Mouse (Mus musculus): ENCODE measurements at regions not wholly inside any gene's neighbourhood (a gene's known extent, or its start where the extent isn't known, plus 50 kb on each side); places are given as distances from the start of the nearest gene placed in this dataset.
"Not testable (repeated sequence)": the region's sequence is repeated elsewhere in the genome, so short reads cannot be mapped to it uniquely, and the experiment has no call there.

DNA sequence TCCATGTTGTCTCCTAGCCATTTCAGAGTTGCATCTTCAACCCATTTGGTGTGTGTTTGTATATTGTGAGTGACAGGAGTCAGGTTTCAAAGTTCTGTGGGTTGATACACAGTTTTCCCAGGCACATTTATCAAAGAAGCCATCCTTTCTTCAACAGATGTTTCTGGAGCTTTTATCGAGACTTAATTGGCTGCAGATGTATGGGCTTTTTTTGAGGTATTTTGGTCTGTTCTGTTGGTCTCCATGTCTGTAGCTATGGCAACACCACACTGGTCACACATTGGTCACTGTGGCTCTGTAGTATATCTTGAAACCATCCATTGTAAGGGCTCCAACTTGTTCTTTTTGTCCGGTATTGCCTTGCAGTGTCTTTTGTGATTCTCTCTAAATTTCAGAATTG lies 565.1 kb upstream of the Arid1b start:
- DNase-seq = no peak

DNA sequence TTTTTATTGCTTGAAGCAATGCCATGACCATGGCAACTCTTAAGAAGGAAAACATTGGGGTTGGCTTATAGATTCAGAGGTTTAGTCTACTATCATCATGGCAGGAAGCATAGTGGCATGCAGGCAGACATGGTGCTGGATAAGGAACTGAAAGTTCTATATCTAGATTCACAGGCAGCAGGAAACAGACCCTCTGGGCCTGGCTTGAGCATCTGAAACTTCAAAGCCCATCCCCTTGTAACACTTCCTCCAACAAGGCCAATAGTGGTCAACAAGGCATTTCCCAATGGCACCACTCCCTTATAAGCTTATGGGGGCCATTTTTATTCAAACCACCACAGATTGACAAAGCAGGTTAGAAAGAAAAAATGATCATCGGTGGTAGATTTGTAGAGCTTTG lies 548.5 kb upstream of the Arid1b start:
- no peak for DNase-seq

DNA sequence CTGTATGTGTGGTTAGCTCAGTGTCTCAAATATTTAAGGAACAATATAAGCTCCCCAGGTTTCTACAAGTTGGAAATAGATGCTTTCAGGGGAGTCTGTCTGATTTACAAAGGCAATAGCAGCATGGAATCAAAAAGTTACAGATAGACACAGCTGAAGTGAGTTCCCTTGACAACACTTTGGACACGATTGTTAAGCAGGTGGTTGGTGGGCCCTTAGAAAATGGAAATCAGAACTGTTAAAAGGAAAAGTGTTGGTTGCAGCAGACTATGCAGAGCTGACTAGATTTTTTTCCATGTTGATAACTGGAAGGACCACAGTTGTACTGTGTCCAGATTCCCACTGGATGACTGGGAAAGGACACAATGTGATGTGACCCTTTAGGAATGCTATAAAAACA lies 536.6 kb upstream of the Arid1b start:
- DNase-seq = no peak

DNA sequence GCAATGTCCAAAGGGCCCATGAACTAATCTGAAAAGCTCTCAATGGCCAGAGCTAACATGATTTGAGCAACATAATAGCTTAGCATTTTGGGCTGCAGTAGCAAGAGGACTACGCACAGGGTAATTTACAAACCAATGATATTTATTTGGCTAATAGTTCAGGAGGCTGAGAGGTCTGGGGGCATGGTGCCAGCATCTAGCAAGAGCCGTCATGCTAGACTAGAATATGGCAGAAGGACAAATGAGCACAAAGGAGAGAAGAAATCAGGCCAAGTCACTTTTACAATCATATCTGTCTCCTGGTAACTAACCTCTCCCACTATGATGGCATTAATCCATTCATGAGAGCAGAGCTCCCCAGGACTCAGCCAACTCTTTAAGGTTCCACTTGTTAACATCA lies 532.6 kb upstream of the Arid1b start:
- no peak for DNase-seq

DNA sequence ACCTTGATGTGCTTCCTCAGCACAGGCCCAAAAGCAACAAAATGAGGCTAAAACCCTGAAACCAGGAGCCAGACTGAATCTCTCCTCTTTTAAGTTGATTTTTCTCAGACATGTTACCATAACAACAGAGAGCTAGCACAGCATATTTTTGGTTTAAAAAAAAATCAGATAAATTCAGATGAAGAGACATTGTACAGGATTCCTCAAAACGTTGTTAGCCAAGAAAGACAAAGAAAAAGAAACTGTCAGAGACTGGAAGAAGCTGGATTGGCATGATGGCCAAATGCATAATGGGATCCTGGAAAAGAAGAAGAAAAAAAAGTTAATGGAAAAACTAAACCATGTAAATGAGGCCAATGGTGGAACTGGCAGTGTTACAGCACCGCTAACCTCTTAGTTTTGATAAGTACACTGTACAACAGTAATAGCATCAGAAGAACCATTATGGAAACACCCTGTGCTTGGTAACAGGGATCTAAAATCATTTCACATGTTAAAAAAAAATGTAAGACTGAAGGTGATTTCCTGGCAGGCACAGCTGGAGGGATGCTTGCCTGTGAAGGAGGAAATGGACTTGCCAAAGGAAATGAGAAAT lies 529.7 kb upstream of the Arid1b start:
- DNase-seq = no peak

DNA sequence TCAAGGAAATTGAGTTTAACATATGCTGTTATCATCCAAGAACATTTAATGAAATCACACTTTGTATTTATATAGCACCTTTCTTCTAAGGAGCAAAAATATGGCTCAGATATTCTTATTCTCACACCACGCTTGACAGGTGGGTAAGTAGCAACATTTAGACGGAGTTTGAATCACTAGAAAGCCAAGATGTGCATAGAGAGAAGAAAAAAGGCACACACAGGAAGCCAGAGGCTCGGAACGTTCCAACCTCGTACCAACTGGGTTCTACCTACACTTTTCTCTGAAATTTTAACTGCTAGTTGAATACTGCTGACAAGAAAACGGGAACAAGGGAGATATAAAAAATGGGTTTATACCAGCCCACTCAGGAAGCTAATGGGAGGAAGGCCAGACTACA lies 528.4 kb upstream of the Arid1b start:
- no peak for DNase-seq

DNA sequence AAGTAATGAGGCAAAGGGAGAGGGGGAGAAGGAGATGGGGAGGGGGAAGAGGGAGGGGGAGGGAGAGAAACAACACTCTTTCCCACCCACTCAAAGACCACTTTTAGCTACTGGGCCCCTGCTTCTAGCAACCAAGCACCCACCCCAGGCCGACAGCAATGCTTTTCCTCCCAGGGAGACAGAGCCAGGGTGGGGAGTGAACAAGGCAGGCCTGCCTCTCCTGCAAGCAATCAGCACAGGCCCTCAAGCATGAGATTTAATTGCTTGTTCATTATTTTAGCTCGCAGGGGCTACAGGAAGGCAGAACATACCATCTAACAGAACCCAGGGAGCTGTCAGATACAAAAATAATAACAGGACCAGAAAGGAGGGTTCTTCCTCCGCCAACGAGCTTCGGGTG lies 521.7 kb upstream of the Arid1b start:
- DNase-seq = no peak

DNA sequence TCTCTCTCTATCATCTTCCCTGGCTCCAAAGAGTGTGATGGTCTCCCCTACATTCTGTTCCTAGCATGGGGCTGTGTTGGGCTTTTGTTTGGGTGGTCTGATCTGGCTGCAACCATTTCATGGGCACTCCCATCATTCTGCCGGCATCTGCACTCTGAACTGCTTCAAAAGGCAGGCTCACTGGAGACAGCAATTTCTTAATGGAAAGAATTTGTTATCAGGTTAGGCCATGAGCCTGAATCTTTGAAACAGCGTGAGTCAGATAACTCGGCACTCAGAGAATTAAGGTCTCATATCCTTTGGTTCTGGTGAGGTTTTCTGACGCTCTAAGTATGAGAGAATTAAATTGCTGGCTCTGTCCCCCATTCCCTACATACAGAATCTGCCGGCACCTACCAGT lies 519.8 kb upstream of the Arid1b start:
- DNase-seq = no peak

DNA sequence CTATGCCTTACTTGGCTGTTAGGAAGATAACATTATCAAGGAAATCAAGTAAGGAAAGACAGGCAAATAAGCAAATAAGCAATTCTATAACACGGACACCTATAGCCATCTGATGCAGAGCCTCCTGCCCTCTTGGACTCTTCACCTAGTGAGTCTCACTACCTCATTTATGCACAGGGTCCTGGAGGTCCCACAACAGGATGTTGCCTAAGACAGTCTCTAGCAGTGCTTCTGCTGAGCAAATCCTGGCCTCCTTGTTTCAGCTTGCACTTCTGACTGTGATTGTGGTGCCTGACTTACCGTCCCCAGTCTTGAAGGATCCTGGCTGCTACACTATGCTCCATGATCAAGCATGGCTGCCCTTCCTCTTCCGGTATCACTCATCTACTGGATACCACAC lies 518.5 kb upstream of the Arid1b start:
- DNase-seq = no peak

DNA sequence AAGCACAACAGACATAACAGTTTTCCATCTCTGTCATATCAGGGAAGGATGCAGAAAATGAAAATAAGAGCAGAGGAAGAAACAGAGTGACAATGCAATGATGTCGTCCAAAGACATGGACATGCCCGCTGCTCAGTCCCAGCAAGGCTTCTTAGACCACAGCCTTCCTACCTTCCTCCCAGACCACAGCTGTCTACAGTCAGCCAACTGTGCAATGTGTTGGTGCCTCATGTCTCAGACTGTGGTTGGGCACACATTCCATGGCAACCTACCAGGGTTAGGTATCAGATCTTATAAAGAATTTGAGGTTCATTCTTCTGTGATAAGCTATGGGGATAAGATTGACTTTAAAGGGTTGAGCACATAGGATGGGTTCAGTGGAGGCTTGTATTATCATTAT lies 499.7 kb upstream of the Arid1b start:
- no peak for DNase-seq

DNA sequence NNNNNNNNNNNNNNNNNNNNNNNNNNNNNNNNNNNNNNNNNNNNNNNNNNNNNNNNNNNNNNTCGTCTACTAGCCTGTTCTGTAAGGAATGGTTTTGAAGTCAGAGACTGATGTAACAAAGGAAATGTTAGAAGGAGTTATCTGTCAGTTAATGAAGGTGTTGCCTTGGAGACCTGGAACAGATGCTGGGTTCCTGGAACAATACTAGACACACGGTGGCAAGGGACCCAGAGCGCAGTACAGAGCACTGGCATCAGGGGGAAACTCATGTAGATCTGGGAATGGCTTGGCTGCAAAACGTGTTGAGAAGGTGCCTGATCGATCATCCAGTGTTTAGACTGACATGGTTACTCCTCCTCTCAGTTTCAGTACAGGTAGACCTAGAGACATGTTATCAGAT lies 493.6 kb upstream of the Arid1b start:
- no peak for DNase-seq

DNA sequence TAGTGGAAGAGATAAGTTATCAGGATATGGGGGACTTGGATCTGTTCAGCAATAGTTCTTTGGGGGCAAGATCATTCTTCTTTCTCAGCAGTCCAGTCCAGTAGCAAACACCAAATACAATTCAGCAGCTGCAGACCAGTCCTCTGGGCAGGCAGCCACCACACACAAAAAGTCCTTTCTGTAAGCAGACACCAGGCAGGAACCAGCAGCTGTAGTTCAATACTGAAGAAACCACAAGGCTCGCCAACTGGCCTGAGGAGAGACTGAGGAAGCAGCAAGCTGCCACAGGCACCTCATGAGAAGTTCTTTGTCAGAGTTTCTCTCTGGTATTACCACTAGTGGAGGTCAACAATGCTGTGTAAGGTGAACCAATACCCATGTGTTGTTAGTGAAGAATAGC lies 493.1 kb upstream of the Arid1b start:
- DNase-seq = no peak

DNA sequence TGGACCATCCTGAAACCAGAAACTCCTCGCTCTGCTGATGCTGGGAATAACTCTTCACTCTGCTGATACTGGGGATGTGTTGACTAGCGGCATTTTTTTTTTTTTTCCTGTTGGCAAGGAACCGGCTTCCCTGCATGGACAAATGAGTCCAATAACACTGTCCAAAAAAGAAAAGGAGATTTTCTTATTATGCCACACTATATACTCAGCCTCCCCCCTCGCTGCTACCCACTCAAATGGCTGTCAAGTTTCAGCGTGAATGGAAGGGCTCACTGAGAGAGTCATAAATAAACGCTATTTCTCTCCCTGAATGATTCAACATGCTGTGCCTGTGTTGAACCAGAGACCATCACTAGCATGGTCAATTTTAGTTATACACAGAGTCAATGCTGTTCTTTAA lies 489.2 kb upstream of the Arid1b start:
- DNase-seq = no peak

DNA sequence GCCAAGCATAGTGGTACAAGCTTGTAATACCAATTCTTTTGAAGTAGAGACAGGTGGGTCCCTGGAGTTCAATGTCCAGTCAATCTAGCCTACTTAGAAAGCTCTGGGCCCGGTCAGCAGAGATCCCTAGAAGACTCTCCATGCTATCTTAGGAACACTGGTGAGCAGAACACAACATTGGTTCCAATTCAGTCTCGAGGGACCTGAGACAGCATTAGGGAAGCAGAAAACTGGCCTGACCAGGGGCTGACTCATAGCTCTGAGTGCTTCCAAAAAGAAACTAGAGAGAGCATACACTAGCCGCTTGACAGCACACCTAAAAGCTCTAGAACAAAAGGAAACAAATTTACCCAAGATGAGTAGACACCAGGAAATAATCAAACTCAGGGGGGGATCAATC lies 484.6 kb upstream of the Arid1b start:
- DNase-seq = no peak

DNA sequence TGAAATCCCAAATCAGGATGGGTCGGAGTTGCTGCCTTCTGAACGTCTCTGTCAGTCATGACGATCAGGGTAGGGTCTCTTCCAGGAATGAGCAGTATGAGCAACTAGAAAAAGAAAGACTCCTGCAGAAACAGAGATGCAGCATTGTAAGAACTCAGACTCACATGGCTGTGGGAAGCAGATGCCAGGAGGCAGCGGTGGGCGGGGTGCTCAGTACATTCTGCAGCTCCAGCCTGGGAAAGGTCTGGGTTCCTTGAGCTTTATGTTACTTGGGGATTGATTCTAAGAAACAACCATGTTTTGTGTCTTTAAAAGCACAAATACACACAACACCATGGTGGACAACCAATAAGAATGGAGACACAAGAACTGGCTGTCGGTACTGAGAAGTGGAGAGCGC lies 478.0 kb upstream of the Arid1b start:
- DNase-seq = no peak

DNA sequence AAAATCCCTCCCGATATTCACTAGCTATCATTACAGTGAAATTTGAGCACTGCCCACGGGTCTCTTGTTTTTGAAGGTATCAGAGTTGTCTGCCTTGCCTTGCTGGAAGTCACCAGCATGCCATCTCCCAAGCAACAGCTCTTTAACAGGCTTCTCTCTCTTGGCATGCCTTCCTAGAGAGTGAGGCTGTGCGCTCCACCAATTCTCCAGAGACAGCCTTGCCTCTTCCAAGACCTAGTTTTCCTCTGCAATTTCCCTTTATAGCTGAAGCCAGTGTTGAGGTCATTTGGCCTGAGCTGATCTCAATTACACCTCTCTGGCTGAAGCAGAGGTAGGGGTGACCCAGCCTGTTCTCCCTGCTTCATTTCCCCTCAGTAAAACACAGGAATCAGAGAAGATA lies 477.3 kb upstream of the Arid1b start:
- DNase-seq = no peak

DNA sequence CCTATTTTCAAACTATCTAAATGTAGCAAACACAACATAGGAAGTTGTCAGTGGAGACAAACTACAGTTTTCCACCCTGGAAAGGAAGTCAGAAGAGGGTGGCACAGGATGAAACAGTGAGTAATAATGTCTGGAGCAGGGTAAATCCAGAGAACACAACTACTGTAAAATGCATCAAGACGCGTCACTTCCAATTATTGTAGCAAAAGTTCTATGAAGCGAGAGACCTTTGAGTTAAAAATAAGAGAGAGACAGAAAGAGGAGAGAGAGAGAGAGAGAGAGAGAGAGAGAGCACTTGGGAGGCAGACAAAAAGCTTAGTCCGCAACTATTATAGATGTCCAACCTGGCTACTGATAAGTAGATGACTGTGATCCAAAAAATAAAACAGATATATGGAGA lies 473.1 kb upstream of the Arid1b start:
- DNase-seq = no peak

DNA sequence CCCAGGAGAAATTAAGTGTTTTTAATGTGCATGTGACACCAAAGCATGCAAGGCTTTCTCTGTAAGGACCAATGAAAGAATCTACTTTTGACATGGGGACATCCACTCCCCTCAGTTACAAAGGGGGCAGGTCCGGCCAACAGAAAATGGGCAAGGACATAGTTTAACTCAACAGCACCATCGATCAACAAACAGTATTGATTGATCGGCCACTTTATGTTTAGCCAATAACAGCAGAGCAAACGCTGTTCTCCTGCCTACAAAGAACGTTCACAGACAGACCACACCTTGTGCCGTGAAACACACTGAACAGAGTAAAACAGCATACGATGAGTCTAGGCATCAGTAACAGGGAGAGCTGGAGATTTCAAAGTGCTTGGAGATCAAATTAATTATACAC lies 467.7 kb upstream of the Arid1b start:
- DNase-seq = no peak

DNA sequence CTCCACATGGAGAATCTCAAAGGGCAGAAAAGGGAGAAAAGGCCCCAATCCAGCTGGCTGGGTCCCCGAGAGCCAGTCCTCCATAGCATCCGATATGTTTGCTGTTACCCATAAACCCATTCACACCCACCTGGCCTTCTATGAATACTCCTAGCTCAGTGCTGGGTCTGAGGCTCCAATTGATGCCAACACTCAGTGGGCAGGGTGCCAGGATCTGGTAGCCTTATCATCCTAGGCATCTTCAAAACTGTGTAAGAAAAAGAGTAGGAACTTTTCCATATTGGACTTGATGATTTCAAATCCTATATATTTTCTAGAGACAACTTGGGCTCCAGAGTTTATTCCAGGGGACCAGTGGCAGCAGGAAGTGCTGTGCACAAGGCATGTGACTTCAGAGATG lies 462.0 kb upstream of the Arid1b start:
- DNase-seq = no peak

DNA sequence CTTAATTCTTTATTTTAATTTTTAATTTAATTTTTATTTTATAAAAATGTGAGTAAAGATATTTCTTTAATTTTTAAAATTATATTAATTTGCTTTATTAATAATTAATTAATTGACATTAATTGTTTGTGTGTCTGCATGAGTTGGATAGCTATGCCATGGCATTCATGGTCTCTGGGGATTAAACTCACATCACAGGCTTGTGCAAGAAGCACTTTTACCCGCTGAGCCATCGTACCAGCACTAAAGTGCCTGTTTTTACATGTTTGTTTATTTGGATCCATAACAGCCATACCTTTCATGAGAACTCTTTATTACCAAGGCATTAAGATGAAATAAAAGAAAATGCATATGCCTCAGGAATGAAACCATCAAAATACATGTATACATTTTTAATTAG lies 453.7 kb upstream of the Arid1b start:
- DNase-seq = no peak

DNA sequence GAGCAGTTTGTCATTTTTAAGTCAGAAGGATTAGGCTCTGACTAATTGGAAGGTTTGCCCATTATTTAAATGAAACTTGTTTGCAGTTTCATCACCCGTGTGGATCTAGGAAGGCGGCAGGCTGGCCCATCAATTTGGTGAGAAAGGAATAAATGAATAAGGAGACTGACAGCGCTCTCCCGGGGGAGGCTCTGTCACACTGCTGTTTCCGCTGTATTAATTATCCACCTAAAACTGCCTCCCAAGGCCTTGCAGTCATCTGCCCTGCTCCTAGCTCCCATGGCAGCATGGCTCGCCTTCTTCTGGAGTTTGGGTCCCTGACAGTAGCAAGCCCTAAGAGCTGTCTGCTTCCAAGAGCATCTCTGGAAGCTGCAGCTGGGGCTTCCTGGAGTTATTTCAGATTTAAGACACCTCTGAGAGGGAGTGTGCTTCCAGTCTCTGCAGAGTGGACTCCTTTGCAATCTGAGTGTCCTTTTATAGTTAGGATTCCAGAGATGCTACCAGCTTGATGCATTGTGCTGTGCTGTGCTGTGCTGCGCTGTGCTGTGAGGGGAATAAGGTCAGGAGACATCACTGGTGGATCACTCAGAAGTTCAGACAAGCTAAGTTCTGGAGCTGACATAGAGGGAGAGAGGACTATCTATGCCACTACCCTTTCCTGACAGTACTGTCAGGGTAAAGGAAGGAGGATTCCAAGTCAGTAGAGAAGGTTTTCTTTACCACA lies 452.9 kb upstream of the Arid1b start:
- DNase-seq = no peak

DNA sequence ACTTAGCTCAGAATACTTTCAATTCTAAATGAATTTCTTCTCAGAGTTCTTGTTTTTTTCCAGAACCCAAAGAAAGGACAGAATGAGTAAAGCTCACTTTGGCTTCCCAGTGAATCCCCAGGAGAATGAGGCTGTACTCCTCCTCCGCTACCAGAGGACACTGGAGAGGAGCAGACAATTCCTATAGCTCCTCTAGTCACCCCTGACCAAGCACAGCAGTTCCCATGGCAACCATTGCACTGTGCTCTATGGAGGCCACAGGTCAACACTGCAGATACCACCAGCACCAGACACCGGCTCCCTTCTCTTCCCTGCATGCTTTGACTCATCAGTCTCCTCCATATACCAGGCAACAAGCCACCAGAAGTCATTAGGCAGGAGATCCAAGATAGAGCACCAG lies 447.6 kb upstream of the Arid1b start:
- DNase-seq = no peak

DNA sequence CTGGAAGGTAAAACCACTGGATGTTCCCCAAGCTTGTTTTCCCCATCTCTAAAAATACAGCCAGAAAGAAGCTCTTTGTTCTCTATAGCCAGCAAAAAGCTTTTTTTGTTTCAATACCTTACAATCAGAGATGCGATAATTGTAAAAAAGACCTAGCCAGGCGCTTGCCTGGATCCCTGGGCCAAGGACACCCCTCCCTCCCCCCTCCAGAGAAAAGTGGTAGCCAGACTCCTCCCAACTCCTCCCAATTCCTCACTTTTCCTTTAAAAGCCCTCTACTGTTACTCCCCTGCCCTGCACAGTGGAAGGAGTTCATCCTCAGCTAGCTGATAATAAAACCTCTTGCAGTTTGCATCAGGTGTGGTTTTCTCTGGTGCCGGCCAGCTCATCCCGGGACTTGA lies 441.1 kb upstream of the Arid1b start:
- not testable (repeated sequence) for DNase-seq

DNA sequence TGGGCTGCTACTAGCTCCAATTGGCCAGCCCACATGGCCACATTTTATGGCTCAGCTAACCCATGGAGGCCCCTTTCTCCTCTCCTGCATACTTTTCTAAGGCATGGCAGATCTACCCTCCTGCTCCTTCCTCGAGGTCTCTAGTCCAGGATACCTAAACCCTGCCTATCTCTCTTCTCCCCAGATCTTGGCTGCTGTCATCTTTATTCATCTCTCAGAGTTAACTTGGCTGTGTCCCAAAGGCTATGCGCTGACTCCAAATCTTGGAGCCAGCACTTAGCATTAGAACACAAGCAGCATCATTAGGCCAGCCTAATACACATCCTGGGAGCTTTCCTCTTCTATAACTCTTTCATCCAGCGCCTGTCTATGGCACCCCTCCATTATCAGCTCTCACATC lies 430.5 kb upstream of the Arid1b start:
- DNase-seq = no peak

DNA sequence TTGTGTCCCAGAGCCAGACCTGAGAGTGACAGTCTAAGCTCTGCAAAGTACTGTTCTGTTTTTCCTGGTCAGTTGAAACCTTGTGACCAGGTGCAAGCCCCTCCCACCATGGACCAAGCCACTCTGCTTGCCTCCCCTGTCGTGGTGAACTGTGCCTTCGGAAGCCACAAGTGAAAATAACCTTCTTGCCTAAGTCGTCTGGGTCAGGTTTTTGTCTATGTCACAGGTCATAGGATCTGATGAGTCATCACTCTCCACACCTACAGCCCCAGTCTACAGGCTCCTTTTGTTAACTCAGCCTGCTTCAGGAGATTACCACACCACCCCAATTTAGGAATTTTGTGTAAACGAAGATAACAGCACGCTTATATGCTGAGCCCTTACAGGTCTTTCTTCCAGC lies 417.2 kb upstream of the Arid1b start:
- no peak for DNase-seq

Measured in kidney, adult 9 months (tissue).